Mouse (Mus musculus) kidney, adult 2 months (tissue): ENCODE measurements around the gene Gm49380.

Experiments
- CTCF ChIP-seq: fragments of 200-500 bp; conservative IDR thresholded peaks from 2 replicates; pipeline ENCODE4 v1.5.1; 2011; ENCODE audit warnings: low read depth, mild to moderate bottlenecking, control low read depth, low read length, moderate library complexity, mixed read lengths; ENCODE audit not compliant: insufficient read depth, insufficient read length
- POLR2A ChIP-seq: fragments of 200-500 bp; IDR thresholded peaks from one replicate; pipeline ENCODE4 v1.6.1; 2011; ENCODE audit warnings: low read depth, low read length, control low read depth

DNA sequence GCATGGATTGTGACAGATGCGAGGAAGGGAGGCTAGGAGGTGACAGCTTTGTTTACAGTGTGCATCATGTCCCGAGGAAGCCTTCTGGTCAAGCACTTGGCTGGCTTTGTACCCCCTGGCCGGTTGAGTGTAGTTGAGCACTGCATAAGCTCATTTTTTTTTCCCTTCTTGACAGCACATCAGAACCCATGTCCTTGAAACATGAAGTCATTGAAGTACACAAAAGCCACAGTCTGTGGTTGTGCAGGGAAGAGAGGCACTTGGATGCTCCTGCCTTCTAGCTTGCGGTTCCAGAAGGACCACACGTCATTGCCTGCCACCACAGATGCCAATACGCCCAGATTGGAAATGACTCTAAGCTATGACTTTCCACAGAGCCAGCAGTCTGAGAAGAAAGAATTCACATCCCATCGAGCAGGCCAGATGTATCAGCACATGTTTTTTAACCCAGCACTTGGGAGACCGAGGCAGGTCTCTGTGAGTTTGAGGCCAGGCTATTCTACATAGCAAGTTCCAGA is 6.7 kb upstream of the Gm49380 start:
- TF ChIP-seq POLR2A (no peak), CTCF (no peak)
